Mouse (Mus musculus) kidney, adult 2 months (tissue): ENCODE data around the gene Med12l. TPM values are rescaled to one million over a fixed set of nuclear protein-coding genes. Genes with fewer than 3 reads are reported as not detected.
"Not testable (repeated sequence)": the region's sequence is repeated elsewhere in the genome, so short reads cannot be mapped to it uniquely, and the experiment has no call there.

Experiments
- DNase-seq: peaks from one replicate; pipeline ENCODE4 v3.0.0; 2021
- H3K27ac ChIP-seq: fragments of 200-500 bp; 2 replicates; pipeline ENCODE4 v1.5.1; 2012; ENCODE audit warnings: low read depth, low read length, control low read depth, inconsistent platforms; ENCODE audit not compliant: insufficient read depth
- H3K27me3 ChIP-seq: fragments of 200-500 bp; replicated peaks from 2 replicates; pipeline ENCODE4 v1.6.1; 2012; ENCODE audit warnings: mild to moderate bottlenecking, moderate library complexity, low read length, inconsistent platforms; ENCODE audit not compliant: control insufficient read depth, insufficient read depth
- H3K36me3 ChIP-seq: fragments of 200-500 bp; 2 replicates; pipeline ENCODE4 v1.6.1; 2012; ENCODE audit warnings: mild to moderate bottlenecking, moderate library complexity, low read length, inconsistent platforms; ENCODE audit not compliant: control insufficient read depth, insufficient read depth
- H3K4me1 ChIP-seq: fragments of 200-500 bp; 2 replicates; pipeline ENCODE4 v1.6.1; 2011; ENCODE audit warnings: low read length; ENCODE audit not compliant: control insufficient read depth, insufficient read depth
- H3K4me3 ChIP-seq: fragments of 200-500 bp; 2 replicates; pipeline ENCODE4 v1.5.1; 2011; ENCODE audit warnings: mild to moderate bottlenecking, low read depth, low read length, control low read depth; ENCODE audit not compliant: insufficient read depth
- CTCF ChIP-seq: fragments of 200-500 bp; conservative IDR thresholded peaks from 2 replicates; pipeline ENCODE4 v1.5.1; 2011; ENCODE audit warnings: low read depth, mild to moderate bottlenecking, control low read depth, low read length, moderate library complexity, mixed read lengths; ENCODE audit not compliant: insufficient read depth, insufficient read length
- POLR2A ChIP-seq: fragments of 200-500 bp; IDR thresholded peaks from one replicate; pipeline ENCODE4 v1.6.1; 2011; ENCODE audit warnings: low read depth, low read length, control low read depth
- WGBS: fragments of 180-500 bp; shearing (Covaris S2); methylation state at CpG from one replicate; pipeline ENCODE4 v1.1.7; 2018; 5-methylcytosine and 5-hydroxymethylcytosine counted together
- polyA plus RNA-seq: library from polyadenylated mRNA; depleted of rRNA; stranded (reverse); fragments of >200 nt; gene quantifications from 2 replicates; pipeline ENCODE4 v1.2.3, GENCODE M21; 2012

Gene Med12l
- polyA plus RNA-seq, 1 experiment = 0.64 TPM

DNA sequence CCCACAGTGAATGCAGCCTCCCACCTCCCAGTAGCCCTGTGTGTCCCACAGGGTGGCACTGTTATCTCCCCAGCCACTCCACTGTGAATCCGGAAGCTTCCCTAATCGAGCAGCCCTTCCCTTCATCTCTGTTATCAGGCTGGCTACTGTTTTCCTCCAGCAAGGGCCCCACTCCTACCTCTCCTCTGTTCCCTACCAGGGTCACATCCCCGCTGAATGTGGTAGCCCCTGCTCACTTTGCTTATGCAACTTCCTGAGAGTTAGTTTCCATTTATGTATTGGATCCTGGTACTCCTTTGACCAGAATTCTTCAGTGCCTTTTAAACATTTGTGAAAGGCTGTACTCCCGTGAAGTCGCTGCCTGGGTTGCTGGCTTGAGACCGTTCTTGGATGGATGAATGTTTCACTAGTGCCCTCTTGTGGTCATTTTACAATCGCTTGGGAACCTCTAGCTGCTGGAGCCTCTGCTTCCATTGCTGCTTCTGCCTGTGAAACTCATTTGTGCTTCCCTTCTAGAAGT, 53.5 kb downstream of the Med12l start:
- H3K4me1 ChIP-seq = no peaks in the 10 kb centered on the region
- H3K36me3 ChIP-seq = no peaks in the 10 kb centered on the region
- DNase-seq = peak; percentile 77
- TF ChIP-seq CTCF (peak; percentile 80), POLR2A (no peak)
- H3K27me3 ChIP-seq = no peaks in the 10 kb centered on the region
- 8% methylated on average over 7 of the region's 7 CpGs for WGBS
- no peak overlapping the region for H3K27ac ChIP-seq
- no peak overlapping the region for H3K4me3 ChIP-seq

DNA sequence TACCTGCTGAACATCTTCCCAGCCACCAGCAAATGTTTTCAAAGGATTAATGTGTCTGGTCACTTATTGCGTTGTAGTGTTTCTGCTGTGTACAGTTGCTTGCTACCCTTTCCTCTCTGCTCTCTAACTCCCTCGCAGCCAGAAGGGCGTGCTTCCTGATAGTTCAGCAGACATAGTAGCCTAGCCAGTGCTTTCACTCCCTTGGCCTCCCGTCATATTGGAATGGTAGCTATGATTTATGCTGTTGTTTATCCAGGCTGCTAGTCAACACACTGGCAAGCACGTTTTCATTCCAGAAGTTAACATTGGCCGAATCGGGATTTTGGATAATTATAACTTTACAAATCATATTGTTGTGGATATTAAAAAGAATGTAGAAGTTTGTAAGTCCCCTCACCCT, 54.5 kb downstream of the Med12l start:
- Histone ChIP-seq H3K27me3 (no peaks in the 10 kb centered on the region), H3K4me1 (no peaks in the 10 kb centered on the region), H3K36me3 (no peaks in the 10 kb centered on the region), H3K27ac (no peak overlapping the region), H3K4me3 (no peak overlapping the region)
- DNase-seq = peak; percentile 32
- TF ChIP-seq CTCF (no peak), POLR2A (no peak)
- WGBS = 63% methylated on average over 7 of the region's 7 CpGs

GRCm38 (mm10) chr3:59062141-59062540, 56.5 kb downstream of the Med12l start:
- 74% methylated on average over 5 of the region's 5 CpGs for WGBS
- TF ChIP-seq POLR2A = no peak
- no peak for TF ChIP-seq CTCF
- Histone ChIP-seq H3K4me3 (no peak overlapping the region), H3K27ac (no peak overlapping the region), H3K36me3 (no peaks in the 10 kb centered on the region), H3K27me3 (no peaks in the 10 kb centered on the region), H3K4me1 (no peaks in the 10 kb centered on the region)
- DNase-seq = no peak

GRCm38 (mm10) chr3:59063431-59063830, 57.8 kb downstream of the Med12l start:
- H3K4me3 ChIP-seq = no peak overlapping the region
- H3K36me3 ChIP-seq = no peaks in the 10 kb centered on the region
- WGBS = 91% methylated on average over 4 of the region's 4 CpGs
- TF ChIP-seq CTCF (no peak), POLR2A (no peak)
- no peaks in the 10 kb centered on the region for H3K4me1 ChIP-seq
- H3K27me3 ChIP-seq = no peaks in the 10 kb centered on the region
- no peak overlapping the region for H3K27ac ChIP-seq
- DNase-seq = no peak

DNA sequence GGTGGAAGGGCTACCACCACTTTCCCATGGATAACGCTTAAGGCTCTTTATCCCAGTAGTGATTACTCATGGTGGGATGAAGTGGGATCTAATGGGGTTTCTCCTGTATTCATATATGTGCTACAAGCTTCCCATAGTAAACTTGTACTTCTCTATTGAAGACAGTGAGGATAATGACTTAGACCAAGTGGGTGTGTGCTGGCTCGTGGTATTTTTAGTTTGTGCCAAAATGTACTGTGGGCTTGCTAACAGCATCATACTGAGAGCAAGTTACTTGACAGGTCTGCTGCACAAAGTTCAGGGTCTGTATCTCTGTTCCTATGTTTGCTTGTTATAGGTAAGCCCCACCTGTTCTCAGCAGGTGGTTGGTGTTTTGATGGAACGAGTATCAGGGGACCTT, 60.3 kb downstream of the Med12l start:
- H3K36me3 ChIP-seq = no peaks in the 10 kb centered on the region
- H3K27me3 ChIP-seq = no peaks in the 10 kb centered on the region
- TF ChIP-seq CTCF (no peak), POLR2A (no peak)
- DNase-seq = no peak
- H3K4me1 ChIP-seq = no peaks in the 10 kb centered on the region
- 70% methylated on average over 3 of the region's 3 CpGs for WGBS
- no peak overlapping the region for H3K27ac ChIP-seq
- no peak overlapping the region for H3K4me3 ChIP-seq

GRCm38 (mm10) chr3:59066558-59067294, 61.1 kb downstream of the Med12l start:
- Histone ChIP-seq H3K27me3 (no peaks in the 10 kb centered on the region), H3K4me1 (no peaks in the 10 kb centered on the region), H3K4me3 (no peak overlapping the region), H3K36me3 (no peaks in the 10 kb centered on the region), H3K27ac (no peak overlapping the region)
- TF ChIP-seq POLR2A = no peak
- TF ChIP-seq CTCF = no peak
- peak; percentile 6 for DNase-seq
- WGBS = 45% methylated on average over 8 of the region's 8 CpGs

DNA sequence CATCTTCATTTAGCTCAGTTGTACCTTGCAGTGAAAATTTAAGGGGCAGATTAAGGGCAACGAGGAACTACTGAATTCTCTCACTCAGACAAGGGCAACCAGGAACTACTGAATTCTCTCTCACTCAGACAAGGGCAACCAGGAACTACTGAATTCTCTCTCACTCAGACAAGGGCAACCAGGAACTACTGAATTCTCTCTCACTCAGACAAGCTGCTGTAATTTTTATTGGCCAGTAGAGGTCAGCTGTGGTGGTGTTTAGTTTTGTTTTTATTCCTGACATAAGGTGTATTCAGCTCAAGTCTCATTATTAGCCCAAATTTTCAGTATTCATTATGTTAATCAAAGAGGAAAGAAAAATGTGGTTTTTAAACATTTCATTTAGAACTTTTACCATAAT, 63.4 kb downstream of the Med12l start:
- not testable (repeated sequence) for H3K27ac ChIP-seq, DNase-seq, H3K4me1 ChIP-seq, H3K36me3 ChIP-seq, H3K27me3 ChIP-seq, H3K4me3 ChIP-seq
- 75% methylated on average over 1 of the region's 1 CpGs for WGBS

GRCm38 (mm10) chr3:59077278-59077677, 71.7 kb downstream of the Med12l start:
- peak; percentile 11 for DNase-seq
- TF ChIP-seq CTCF (0 out of 2 replicates have a peak, but pooled peaks have one; percentile 10), POLR2A (no peak)
- WGBS = 22% methylated on average over 4 of the region's 4 CpGs

More at GRCm38 (mm10) chr3:59077278-59077677, 71.7 kb downstream of the Med12l start:
- H3K36me3 ChIP-seq = no peaks in the 10 kb centered on the region
- no peaks in the 10 kb centered on the region for H3K27me3 ChIP-seq
- no peaks in the 10 kb centered on the region for H3K4me1 ChIP-seq
- H3K4me3 ChIP-seq = no peak overlapping the region
- no peak overlapping the region for H3K27ac ChIP-seq
